Mouse (Mus musculus) skeletal muscle tissue, adult 2 months (tissue): Measurements from ENCODE around the gene Cbx5.

Experiments
- DNase-seq: peaks from one replicate; pipeline ENCODE4 v3.0.0-alpha.2; 2012; ENCODE audit warnings: low read depth, low spot score

Gene Cbx5

GRCm38 (mm10) chr15:103214971-103215907 lies 24.4 kb downstream of the Cbx5 start:
- DNase-seq: peak; percentile 88

GRCm38 (mm10) chr15:103214149-103214548 lies 25.5 kb downstream of the Cbx5 start:
- no peak for DNase-seq

- no peak for DNase-seq
These were observed 34.5 kb downstream of the Cbx5 start for GRCm38 (mm10) chr15:103205156-103205555.

GRCm38 (mm10) chr15:103202088-103202793 lies 37.4 kb downstream of the Cbx5 start:
- DNase-seq: peak; percentile 64

GRCm38 (mm10) chr15:103197785-103198184 lies 41.8 kb downstream of the Cbx5 start:
- DNase-seq: no peak

GRCm38 (mm10) chr15:103196835-103197234 lies 42.8 kb downstream of the Cbx5 start:
- no peak for DNase-seq

- DNase-seq: no peak
These were observed 46.0 kb downstream of the Cbx5 start for GRCm38 (mm10) chr15:103193606-103194005.

GRCm38 (mm10) chr15:103190531-103191462 lies 48.8 kb downstream of the Cbx5 start:
- DNase-seq: no peak

- no peak for DNase-seq
These were observed 49.5 kb downstream of the Cbx5 start for GRCm38 (mm10) chr15:103190083-103190482.

- no peak for DNase-seq
These were observed 51.8 kb downstream of the Cbx5 start for GRCm38 (mm10) chr15:103187803-103188202.

- DNase-seq: no peak
These were observed 54.0 kb downstream of the Cbx5 start for GRCm38 (mm10) chr15:103185462-103186198.

- DNase-seq: no peak
These were observed 55.7 kb downstream of the Cbx5 start for GRCm38 (mm10) chr15:103183651-103184610.

GRCm38 (mm10) chr15:103183135-103183534 lies 56.5 kb downstream of the Cbx5 start:
- DNase-seq: no peak

GRCm38 (mm10) chr15:103182166-103182790 lies 57.3 kb downstream of the Cbx5 start:
- peak; percentile 82 for DNase-seq

GRCm38 (mm10) chr15:103180406-103180805 lies 59.2 kb downstream of the Cbx5 start:
- no peak for DNase-seq

GRCm38 (mm10) chr15:103178767-103179166 lies 60.8 kb downstream of the Cbx5 start:
- no peak for DNase-seq

- DNase-seq: no peak
These were observed 61.5 kb downstream of the Cbx5 start for GRCm38 (mm10) chr15:103178137-103178536.

GRCm38 (mm10) chr15:103177611-103178041 lies 62.0 kb downstream of the Cbx5 start:
- DNase-seq: no peak

GRCm38 (mm10) chr15:103176874-103177421 lies 62.7 kb downstream of the Cbx5 start:
- DNase-seq: peak; percentile 85
